Mouse (Mus musculus): ENCODE data around the gene Nup85. TPM values are rescaled to one million over a fixed set of nuclear protein-coding genes. Genes with fewer than 3 reads are reported as not detected.

The Nup85 gene
- polyA plus RNA-seq, 3 experiments from 2014 or later = 46.0 to 56.8 (median 53.8) TPM

Other genes starting within 250 kb of the Nup85 start
- gene Ush1g, start 242.4 kb upstream of the Nup85 start, polyA plus RNA-seq (2017; shearing (Covaris generic)) = not detected
- gene Otop3, start 229.7 kb upstream of the Nup85 start, polyA plus RNA-seq (2017; shearing (Covaris generic)) = not detected
- 1 to 10 TPM; 1.9 to 3.4 (median 2.6) TPM for gene Hid1, start 196.7 kb upstream of the Nup85 start, polyA plus RNA-seq (2017; shearing (Covaris generic))
- gene Cdr2l, start 182.5 kb upstream of the Nup85 start, polyA plus RNA-seq (2017; shearing (Covaris generic)) = not detected
- gene Mrpl58, start 160.7 kb upstream of the Nup85 start, polyA plus RNA-seq (2017; shearing (Covaris generic)) = 100 to 1,000 TPM; 173 to 208 (median 179) TPM
- gene Atp5h, start 144.5 kb upstream of the Nup85 start, polyA plus RNA-seq (2017; shearing (Covaris generic)) = 100 to 1,000 TPM; 696 to 777 (median 721) TPM
- 10 to 100 TPM in 2 of 3 experiments, 1 to 10 TPM in 1; 5.6 to 15.7 (median 14.9) TPM for gene Kctd2, start 144.3 kb upstream of the Nup85 start, polyA plus RNA-seq (2017; shearing (Covaris generic))
- not detected for gene Trim80, start 123.9 kb upstream of the Nup85 start, polyA plus RNA-seq (2017; shearing (Covaris generic))
- gene Slc16a5, start 102.0 kb upstream of the Nup85 start, polyA plus RNA-seq (2017; shearing (Covaris generic)) = 1 to 10 TPM; 1.1 to 3.5 (median 2.8) TPM
- 10 to 100 TPM; 68.2 to 95.6 (median 70.3) TPM for gene Armc7, start 88.8 kb upstream of the Nup85 start, polyA plus RNA-seq (2017; shearing (Covaris generic))
- gene Nt5c, start 72.6 kb upstream of the Nup85 start, polyA plus RNA-seq (2017; shearing (Covaris generic)) = 100 to 1,000 TPM; 242 to 269 (median 245) TPM
- gene Jpt1, start 50.0 kb upstream of the Nup85 start, polyA plus RNA-seq (2017; shearing (Covaris generic)) = 100 to 1,000 TPM; 619 to 638 (median 633) TPM
- 100 to 1,000 TPM; 668 to 906 (median 737) TPM for gene Sumo2, start 28.2 kb upstream of the Nup85 start, polyA plus RNA-seq (2017; shearing (Covaris generic))
- gene Mrps7, start 39.5 kb downstream of the Nup85 start, polyA plus RNA-seq (2017; shearing (Covaris generic)) = 10 to 100 TPM; 22.9 to 31.7 (median 27.9) TPM
- 10 to 100 TPM; 24.8 to 36.2 (median 35.0) TPM for gene Gga3, start 39.6 kb downstream of the Nup85 start, polyA plus RNA-seq (2017; shearing (Covaris generic))
- 100 to 1,000 TPM; 192 to 274 (median 231) TPM for gene Mif4gd, start 48.5 kb downstream of the Nup85 start, polyA plus RNA-seq (2017; shearing (Covaris generic))
- 10 to 100 TPM; 69.3 to 87.8 (median 80.1) TPM for gene Slc25a19, start 63.9 kb downstream of the Nup85 start, polyA plus RNA-seq (2017; shearing (Covaris generic))
- gene Grb2, start 144.2 kb downstream of the Nup85 start, polyA plus RNA-seq (2017; shearing (Covaris generic)) = 10 to 100 TPM; 31.7 to 35.5 (median 33.8) TPM
- 10 to 100 TPM; 10.6 to 12.7 (median 11.5) TPM for gene Tmem94, start 201.0 kb downstream of the Nup85 start, polyA plus RNA-seq (2017; shearing (Covaris generic))
- gene Caskin2, start 249.2 kb downstream of the Nup85 start, polyA plus RNA-seq (2017; shearing (Covaris generic)) = 1 to 10 TPM in 1 of 3 experiments, under 1 TPM in 2; 0.58 to 1.2 (median 0.87) TPM